Mouse (Mus musculus) layer of hippocampus, postnatal 36 days (tissue): Measurements from ENCODE around the gene Myh6. TPM values are rescaled to one million over a fixed set of nuclear protein-coding genes. Genes with fewer than 3 reads are reported as not detected.
"Not testable (repeated sequence)": the region's sequence is repeated elsewhere in the genome, so short reads cannot be mapped to it uniquely, and the experiment has no call there.

Experiments
- DNase-seq, 2 experiments: peaks; one replicate each; pipeline ENCODE4 v3.0.0; 2022
- total RNA-seq, 2 experiments: library from RNA; stranded (reverse); gene quantifications; 2 replicates each; pipeline ENCODE4 v1.2.3; 2021

The Myh6 gene
- 1 to 10 TPM; 1.1 to 2.3 TPM for total RNA-seq

DNA sequence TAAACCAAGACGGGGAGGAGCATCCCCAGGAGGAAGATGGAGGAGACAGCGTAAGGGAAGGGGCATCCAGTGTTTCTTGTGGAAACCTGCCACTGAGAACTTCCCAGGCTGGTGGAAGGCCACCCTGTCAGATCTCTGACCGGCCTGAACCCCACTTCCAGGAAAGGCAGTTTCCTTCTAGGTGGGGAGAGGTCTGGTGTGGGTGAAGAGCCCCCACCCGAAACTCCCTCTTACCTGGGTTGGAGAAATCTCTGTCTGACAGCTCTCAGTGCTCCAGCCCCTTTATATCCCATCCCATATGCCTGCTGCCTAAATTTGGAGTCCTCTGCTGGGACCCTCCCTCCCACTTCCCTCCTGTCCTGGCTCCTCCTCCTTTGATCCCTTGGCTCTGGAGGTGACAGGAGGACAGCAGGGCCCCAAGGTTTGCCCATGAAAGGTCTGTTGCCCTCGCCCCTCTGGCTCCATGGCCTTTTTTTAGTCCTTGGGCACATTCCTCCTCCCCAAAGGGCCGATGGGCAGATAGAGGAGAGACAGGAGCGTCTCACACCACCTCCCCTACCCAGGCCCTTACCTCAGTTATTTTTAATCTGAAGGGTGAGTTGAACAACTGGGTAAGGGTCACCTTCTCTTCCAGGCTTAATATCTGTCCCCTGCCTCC, at the start of gene Myh6:
Gene Myh6, minus strand, starts transcription at position 608 of the 658 bp plus-strand sequence.
- DNase-seq = no peak

- DNase-seq = no peak
Measured at GRCm38 (mm10) chr14:55015767-55016111, 49.0 kb upstream of the Myh6 start.

DNA sequence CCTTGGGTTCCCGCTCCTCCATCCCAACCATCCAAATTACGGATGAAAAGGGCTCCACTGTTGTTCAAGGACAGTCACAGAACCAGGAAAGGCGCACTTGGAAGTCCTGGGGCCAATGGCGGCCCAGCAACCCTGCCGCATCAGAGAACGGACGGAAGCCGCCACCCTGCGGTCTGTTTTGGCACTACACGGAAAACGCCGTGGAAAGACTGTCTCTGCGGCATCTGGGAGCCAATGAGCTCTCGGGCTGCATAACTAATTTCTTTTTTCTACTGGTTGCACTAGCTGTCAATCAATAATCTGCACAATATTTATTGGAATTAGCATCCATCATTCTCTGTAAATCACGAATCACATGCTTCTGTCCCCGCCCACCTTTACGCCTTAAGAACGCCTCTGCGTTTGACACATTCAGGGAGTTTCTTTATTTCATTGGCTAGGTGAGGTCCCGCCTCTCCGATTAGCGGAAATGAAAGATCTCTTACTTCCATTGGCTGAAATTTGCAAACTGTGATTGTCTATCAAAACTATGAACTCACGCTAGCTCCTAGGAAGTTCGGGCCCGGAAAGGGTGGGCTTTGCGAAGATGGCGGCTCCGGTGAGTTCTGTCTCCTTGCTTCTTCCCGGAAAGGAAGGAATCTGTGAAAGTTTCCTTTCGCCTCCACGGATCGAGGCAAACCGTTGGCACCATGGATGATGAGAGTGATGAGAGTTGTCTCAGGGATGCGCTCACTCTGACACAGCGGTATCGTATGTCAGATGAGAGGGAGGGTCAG, 48.5 kb upstream of the Myh6 start, which contains the start of gene Ngdn:
Gene Ngdn, plus strand, starts transcription at position 464 of the 776 bp plus-strand sequence.
- peak; percentile 99 for DNase-seq

GRCm38 (mm10) chr14:55014591-55014990, 47.9 kb upstream of the Myh6 start:
- no peak for DNase-seq

DNA sequence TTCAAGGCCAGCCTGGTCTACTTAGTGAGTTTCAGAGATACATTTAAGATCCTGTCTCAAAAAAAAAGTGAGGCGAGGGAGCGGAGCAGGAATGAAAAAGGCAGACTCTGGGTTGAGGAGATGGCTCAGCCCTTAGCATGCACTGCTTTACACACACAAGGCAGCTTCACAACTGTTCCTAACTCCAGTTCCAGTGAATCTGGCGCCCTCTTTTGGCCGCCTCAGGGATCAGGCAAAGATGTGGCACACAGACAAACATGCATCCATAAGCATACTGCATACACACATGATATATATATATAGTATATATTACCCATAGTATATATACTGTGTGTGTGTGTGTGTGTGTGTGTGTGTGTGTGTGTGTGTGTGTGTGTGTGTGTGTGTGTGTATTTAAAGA, 44.4 kb upstream of the Myh6 start:
- no peak for DNase-seq

- no peak for DNase-seq
Measured at GRCm38 (mm10) chr14:55008417-55008816, 41.7 kb upstream of the Myh6 start.

- no peak for DNase-seq
Measured at GRCm38 (mm10) chr14:55007120-55007908, 40.6 kb upstream of the Myh6 start.

DNA sequence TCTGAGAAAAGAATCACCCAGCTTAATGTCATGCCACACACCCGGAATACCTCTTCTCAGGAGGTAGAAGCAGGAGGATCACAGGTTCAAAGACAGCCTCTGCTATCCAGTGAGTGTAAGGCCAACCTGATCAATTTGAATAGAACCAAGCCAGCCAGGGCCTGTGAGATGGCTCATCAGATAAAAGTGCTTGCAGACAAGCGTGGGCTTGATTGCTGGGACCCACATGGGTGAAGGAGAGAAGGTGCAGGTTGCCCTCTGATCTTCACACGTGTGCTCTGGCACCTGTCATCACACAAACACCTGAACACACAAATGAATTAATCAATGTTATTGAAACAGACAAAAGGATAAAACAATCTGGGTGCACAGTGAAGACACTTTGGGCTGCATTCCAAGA, 39.8 kb upstream of the Myh6 start:
- no peak for DNase-seq

- DNase-seq = no peak
Measured at GRCm38 (mm10) chr14:55005967-55006366, 39.2 kb upstream of the Myh6 start.

GRCm38 (mm10) chr14:55005506-55005905, 38.8 kb upstream of the Myh6 start:
- no peak for DNase-seq

GRCm38 (mm10) chr14:55003878-55004855, 37.4 kb upstream of the Myh6 start:
- no peak for DNase-seq

GRCm38 (mm10) chr14:55002687-55003120, 36.0 kb upstream of the Myh6 start:
- no peak for DNase-seq

GRCm38 (mm10) chr14:55001938-55002686, 35.4 kb upstream of the Myh6 start:
- no peak for DNase-seq

DNA sequence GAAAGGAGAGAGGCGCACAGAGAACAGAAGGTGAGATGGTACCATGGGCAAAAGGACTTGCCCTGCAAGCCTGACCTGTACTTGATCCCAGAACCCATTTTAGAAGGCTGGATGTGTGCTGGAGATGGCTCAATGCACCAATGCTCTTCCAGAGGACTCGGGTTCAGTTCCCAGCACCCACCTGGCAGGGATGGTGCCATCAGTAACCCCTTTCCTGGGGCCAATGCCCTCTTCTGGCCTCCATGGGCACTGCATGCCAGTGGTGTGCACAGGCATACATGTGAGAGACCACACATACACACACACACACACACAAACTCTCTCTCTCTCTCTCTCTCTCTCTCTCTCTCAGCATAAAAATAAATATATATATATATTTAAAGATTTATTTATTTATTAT, 34.7 kb upstream of the Myh6 start:
- no peak for DNase-seq

GRCm38 (mm10) chr14:55000814-55001213, 34.1 kb upstream of the Myh6 start:
- DNase-seq = no peak

DNA sequence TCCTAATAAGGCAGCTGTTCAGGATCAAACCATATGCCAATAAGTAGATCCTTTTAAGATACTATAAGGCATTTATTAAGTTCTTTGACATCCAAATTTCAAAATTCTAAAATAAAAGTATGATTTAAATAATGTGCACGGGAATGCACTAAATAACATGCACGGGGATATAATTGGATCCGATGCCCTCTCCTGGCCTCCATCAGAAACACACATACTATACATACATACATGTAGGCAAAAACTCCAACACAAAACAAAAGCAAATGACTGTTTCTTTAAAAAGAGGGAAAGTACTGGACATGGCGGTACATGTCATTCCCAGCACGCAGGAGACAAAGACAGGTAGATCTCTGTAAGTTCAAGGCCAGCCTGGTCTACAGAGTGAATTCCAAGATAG, 33.1 kb upstream of the Myh6 start:
- not testable (repeated sequence) for DNase-seq

- no peak for DNase-seq
Measured at GRCm38 (mm10) chr14:54998680-54999079, 32.0 kb upstream of the Myh6 start.

GRCm38 (mm10) chr14:54997297-54997696, 30.6 kb upstream of the Myh6 start:
- no peak for DNase-seq

DNA sequence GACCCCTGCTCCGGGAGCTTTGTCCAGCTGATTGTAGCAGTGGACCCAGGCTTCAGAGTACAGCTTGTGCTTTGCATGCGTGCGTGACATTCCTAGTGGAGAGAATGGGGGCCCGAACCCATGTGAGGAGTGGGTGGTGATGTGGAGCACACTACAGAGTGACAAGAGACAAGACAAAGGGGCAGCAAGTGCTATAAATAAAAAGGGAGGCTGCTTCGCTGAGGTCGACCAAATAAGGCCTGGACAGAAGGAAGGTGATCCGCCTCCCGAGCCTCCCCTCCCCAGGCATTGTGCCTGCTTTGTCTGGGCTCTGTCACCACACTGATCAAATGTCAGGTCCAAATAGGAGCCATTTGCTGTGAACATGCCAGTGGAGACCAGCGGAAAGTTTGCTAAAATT, 30.1 kb upstream of the Myh6 start:
- no peak for DNase-seq

GRCm38 (mm10) chr14:54995457-54996138, 28.9 kb upstream of the Myh6 start:
- peak; percentile 54 to 58 for DNase-seq

DNA sequence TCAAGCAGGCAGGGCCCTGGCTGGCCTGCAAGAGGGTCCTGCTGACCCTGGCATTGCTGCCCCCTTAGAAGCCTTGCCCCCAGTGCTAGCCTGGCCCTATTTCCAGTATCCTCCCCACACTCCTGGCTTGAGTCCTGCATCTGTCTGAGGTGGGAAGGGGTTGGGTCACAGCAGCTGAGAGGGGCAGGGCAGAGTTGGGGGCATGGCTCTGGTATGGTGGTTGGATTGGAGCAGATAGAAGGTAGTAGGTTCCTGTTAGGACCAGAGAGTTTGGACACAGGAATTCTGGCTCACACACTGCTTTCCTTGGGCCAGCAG, 28.1 kb upstream of the Myh6 start:
- DNase-seq = no peak
